Mouse (Mus musculus) hindbrain, embryonic 12.5 days (tissue): Measurements from ENCODE around the gene Zdhhc16. TPM values are rescaled to one million over a fixed set of nuclear protein-coding genes. Genes with fewer than 3 reads are reported as not detected.

Source experiments
- ATAC-seq: fragments of 200-750 bp; cut with Nextera tagmentation; 2 replicates; pipeline ENCODE4 v1.8.0; 2017; ENCODE audit warnings: moderate TSS enrichment; ENCODE audit not compliant: low FRiP score
- H3K27ac ChIP-seq: fragments of 300-500 bp; sonication (generic); 2 replicates; pipeline ENCODE4 v1.5.1; 2016; ENCODE audit warnings: mild to moderate bottlenecking
- H3K27me3 ChIP-seq: fragments of 300-500 bp; sonication (generic); 2 replicates; pipeline ENCODE4 v1.6.1; 2016; ENCODE audit warnings: mild to moderate bottlenecking
- H3K36me3 ChIP-seq: fragments of 300-500 bp; sonication (generic); 2 replicates; pipeline ENCODE4 v1.6.1; 2016; ENCODE audit warnings: mild to moderate bottlenecking
- H3K4me1 ChIP-seq: fragments of 300-500 bp; sonication (generic); 2 replicates; pipeline ENCODE4 v1.6.1; 2016
- H3K4me2 ChIP-seq: fragments of 300-500 bp; sonication (generic); replicated peaks from 2 replicates; pipeline ENCODE4 v1.6.1; 2016; ENCODE audit warnings: mild to moderate bottlenecking
- H3K4me3 ChIP-seq: fragments of 300-500 bp; sonication (generic); 2 replicates; pipeline ENCODE4 v1.5.1; 2016; ENCODE audit warnings: mild to moderate bottlenecking
- H3K9ac ChIP-seq: fragments of 300-500 bp; sonication (generic); 2 replicates; pipeline ENCODE4 v1.6.1; 2016; ENCODE audit warnings: mild to moderate bottlenecking, moderate library complexity
- H3K9me3 ChIP-seq: fragments of 300-500 bp; sonication (generic); replicated peaks from 2 replicates; pipeline ENCODE4 v1.6.1; 2016; ENCODE audit warnings: mild to moderate bottlenecking
- WGBS: fragments of 180-500 bp; shearing (Covaris S2); methylation state at CpG from one replicate; pipeline ENCODE4 v1.1.7; 2016; 5-methylcytosine and 5-hydroxymethylcytosine counted together
- polyA plus RNA-seq: library from polyadenylated mRNA; unstranded; fragments of >200 nt; fragmentation: Nextera tagmentation; extraction: Ambion mirVana; gene quantifications from 2 replicates; pipeline ENCODE4 v1.2.1, GENCODE M21; 2016

Gene Zdhhc16
- polyA plus RNA-seq, 1 experiment from 2014 or later: 76.4 TPM

DNA sequence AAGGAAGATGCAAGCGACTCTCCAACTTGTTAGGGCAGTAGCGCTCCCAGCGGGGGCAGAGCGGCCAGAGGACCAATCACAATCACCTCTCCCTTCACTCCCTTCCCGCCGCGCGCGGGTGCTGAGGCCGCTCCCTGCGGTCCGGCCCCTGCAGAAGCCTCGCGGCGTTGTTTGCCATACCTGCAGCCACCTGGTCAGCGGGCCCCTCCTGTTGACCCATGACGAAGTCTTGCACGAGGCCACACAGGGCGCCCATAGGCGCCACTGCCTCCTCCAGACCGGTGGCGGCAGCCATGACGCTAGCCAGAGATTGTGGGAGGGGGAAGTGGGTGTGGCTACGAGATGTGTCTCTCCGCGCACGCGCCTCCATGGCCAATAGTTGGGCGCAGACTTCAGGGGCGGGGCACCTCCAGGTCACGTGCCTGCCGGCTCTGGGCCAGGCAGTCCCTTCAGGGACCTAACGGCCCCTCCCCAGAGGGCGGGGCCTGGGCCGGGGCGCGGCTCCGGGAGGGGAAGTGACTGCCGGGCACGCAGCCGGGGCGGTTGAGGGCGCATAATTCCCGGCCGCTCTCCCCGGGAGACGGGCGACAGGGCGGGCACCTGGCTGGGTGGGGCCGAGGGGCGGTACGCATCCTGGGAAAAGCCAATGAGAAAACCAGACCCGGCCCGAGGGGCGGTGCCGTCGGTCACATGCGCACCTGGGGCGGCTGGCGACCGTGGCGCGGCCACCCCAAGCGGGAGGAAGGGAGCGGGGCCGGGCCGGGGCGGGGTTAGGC lies 47.7 kb downstream of the Zdhhc16 start, which contains the start of gene Mms19:
Mms19 (minus strand) TSS at position 339 of the 776 bp plus-strand sequence.
- Histone ChIP-seq H3K4me3 (peak within 1 kb of the TSS; percentile 83), H3K4me2 (peak within 1 kb of the TSS; percentile 99), H3K4me1 (peaks cover 20% of the 10 kb centered on the region), H3K9ac (peak within 1 kb of the TSS; percentile 74), H3K36me3 (no peaks in the 10 kb centered on the region), H3K9me3 (no peaks in the 10 kb centered on the region), H3K27me3 (peaks cover 15% of the 10 kb centered on the region), H3K27ac (peak within 1 kb of the TSS; percentile 83)
- ATAC-seq: peak; percentile 97
- WGBS: under 1% methylated on average over 59 of the region's 68 CpGs

GRCm38 (mm10) chr19:41981595-41981927 lies 48.3 kb downstream of the Zdhhc16 start, which contains the start of gene Ubtd1:
Gene Ubtd1 (plus strand): TSS chr19:41981763.
- Histone ChIP-seq H3K4me2 (peak within 1 kb of the TSS; percentile 99), H3K27ac (peak within 1 kb of the TSS; percentile 83), H3K4me3 (peak within 1 kb of the TSS; percentile 83), H3K9ac (peak within 1 kb of the TSS; percentile 74), H3K27me3 (peaks cover 15% of the 10 kb centered on the region), H3K36me3 (no peaks in the 10 kb centered on the region), H3K4me1 (peaks cover 20% of the 10 kb centered on the region), H3K9me3 (no peaks in the 10 kb centered on the region)
- WGBS: 1% methylated on average over 32 of the region's 33 CpGs
- no peak for ATAC-seq

DNA sequence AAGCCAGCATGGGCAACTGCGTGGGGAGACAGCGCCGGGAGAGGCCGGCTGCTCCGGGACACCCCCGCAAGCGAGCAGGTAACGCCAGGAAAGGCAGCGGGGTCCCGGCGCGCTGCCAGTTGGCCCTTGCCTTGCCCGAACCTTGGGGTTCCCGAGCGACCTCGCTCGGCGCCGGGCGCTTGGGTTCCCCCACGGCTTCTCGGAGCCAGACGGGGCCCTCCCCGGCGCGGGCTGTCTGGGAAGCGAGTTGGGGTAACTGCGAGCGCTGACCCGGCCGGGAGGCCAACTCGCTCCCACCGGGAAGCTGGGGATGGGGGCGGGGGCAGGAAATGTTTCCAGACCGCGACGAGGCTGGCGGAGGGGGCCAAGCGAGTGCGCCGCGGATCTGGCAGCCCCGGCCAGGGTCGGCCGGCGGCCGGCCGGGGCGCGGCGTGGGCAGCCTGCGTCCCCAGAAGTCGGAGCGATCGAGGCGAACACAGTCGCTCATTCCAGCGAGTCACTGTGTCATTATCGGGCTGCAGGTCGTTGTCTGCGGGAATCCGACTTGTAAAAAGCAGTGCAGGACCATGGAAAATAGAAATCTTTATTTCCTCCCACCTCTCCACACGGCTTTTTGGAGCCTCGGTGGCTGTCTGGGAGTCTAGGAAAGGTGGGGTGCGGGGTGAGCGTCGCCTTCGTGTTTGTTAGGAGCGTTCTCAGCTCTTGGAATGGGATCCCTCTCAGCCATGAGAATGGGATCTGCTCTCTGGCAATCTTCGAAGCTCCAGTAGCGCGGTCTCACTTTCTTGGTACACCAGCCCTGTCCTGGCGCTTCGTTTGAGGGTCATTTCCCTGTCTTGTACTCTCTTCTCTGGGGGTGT lies 48.9 kb downstream of the Zdhhc16 start:
- H3K9ac ChIP-seq: peak overlapping the region; percentile 74
- peak overlapping the region; percentile 83 for H3K4me3 ChIP-seq
- H3K9me3 ChIP-seq: no peaks in the 10 kb centered on the region
- H3K36me3 ChIP-seq: no peaks in the 10 kb centered on the region
- H3K4me2 ChIP-seq: peak overlapping the region; percentile 99
- no peak for ATAC-seq
- H3K27ac ChIP-seq: peak overlapping the region; percentile 83
- peaks cover 20% of the 10 kb centered on the region for H3K4me1 ChIP-seq
- WGBS: under 1% methylated on average over 71 of the region's 74 CpGs
- H3K27me3 ChIP-seq: peaks cover 15% of the 10 kb centered on the region

GRCm38 (mm10) chr19:41982791-41983150 lies 49.5 kb downstream of the Zdhhc16 start:
- peaks cover 20% of the 10 kb centered on the region for H3K4me1 ChIP-seq
- no peak for ATAC-seq
- peaks cover 15% of the 10 kb centered on the region for H3K27me3 ChIP-seq
- peak overlapping the region; percentile 74; the same call in 1 of the 2 replicates for H3K9ac ChIP-seq
- no peaks in the 10 kb centered on the region for H3K36me3 ChIP-seq
- no peaks in the 10 kb centered on the region for H3K9me3 ChIP-seq
- peak overlapping the region; percentile 83 for H3K4me3 ChIP-seq
- H3K27ac ChIP-seq: no peak overlapping the region
- peak overlapping the region; percentile 99 for H3K4me2 ChIP-seq
- WGBS: 6% methylated on average over 4 of the region's 4 CpGs

DNA sequence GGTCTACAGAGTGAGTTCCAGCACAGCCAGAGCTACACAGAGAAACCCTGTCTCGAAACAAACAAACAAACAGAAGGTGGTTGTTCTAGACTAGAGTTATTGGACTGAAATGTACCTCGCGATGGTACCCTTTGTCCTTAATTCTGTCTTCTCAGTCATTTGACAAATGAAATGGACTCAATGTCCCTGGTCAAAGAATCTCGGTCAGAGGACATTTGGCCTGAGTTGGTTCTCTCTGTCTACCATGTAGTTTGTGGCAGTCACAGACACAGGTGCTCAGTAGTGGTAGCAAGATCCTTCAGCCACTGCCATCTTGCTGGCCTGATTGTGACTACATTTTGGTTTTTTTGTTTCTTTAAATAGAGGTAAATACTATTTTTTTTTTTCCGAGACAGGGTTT lies 52.7 kb downstream of the Zdhhc16 start:
- Histone ChIP-seq H3K27ac (no peak overlapping the region), H3K9me3 (no peaks in the 10 kb centered on the region), H3K4me1 (peaks cover 11% of the 10 kb centered on the region), H3K4me2 (no peak overlapping the region), H3K36me3 (no peaks in the 10 kb centered on the region), H3K4me3 (no peak overlapping the region), H3K27me3 (peaks cover 15% of the 10 kb centered on the region), H3K9ac (no peak overlapping the region)
- 90% methylated on average over 5 of the region's 5 CpGs for WGBS
- ATAC-seq: no peak

- H3K27me3 ChIP-seq: peaks cover 15% of the 10 kb centered on the region
- H3K27ac ChIP-seq: no peak overlapping the region
- H3K36me3 ChIP-seq: no peaks in the 10 kb centered on the region
- no peak for ATAC-seq
- no peaks in the 10 kb centered on the region for H3K9me3 ChIP-seq
- H3K4me2 ChIP-seq: no peak overlapping the region
- H3K4me1 ChIP-seq: peaks cover 11% of the 10 kb centered on the region
- WGBS: 91% methylated on average over 4 of the region's 4 CpGs
- no peak overlapping the region for H3K4me3 ChIP-seq
- H3K9ac ChIP-seq: no peak overlapping the region
Measured at GRCm38 (mm10) chr19:41987206-41987605, 53.9 kb downstream of the Zdhhc16 start.

DNA sequence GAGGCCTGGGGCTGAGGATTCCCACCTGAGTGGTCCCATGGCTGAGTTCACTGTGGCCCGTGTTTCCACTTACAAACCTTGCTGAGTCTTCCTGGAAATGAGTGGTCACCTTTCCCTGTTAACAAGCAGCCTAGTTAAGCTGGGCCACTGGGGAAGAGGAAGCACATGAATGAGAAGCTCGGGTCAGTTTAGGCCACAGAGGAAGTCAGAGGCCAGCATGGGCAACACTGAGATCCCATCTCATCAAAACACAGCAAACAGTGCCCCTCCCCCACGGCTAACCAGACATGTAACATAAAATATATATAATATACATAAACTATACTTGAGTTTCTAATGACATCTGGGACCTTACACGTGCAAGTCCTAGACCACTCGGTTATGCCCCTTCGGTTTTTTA lies 56.5 kb downstream of the Zdhhc16 start:
- H3K4me1 ChIP-seq: 0 out of 2 replicates have a peak, but pooled peaks cover under 1% of the 10 kb centered on the region
- H3K36me3 ChIP-seq: no peaks in the 10 kb centered on the region
- H3K4me3 ChIP-seq: no peak overlapping the region
- no peak for ATAC-seq
- H3K9me3 ChIP-seq: no peaks in the 10 kb centered on the region
- no peak overlapping the region for H3K4me2 ChIP-seq
- no peaks in the 10 kb centered on the region for H3K27me3 ChIP-seq
- 88% methylated on average over 6 of the region's 6 CpGs for WGBS
- no peak overlapping the region for H3K27ac ChIP-seq
- no peak overlapping the region for H3K9ac ChIP-seq

- no peak overlapping the region for H3K27ac ChIP-seq
- ATAC-seq: no peak
- peaks cover 8% of the 10 kb centered on the region for H3K4me1 ChIP-seq
- H3K9me3 ChIP-seq: no peaks in the 10 kb centered on the region
- H3K9ac ChIP-seq: no peak overlapping the region
- no peaks in the 10 kb centered on the region for H3K36me3 ChIP-seq
- no peak overlapping the region for H3K4me2 ChIP-seq
- H3K27me3 ChIP-seq: no peaks in the 10 kb centered on the region
- WGBS: 31% methylated on average over 6 of the region's 6 CpGs
- H3K4me3 ChIP-seq: no peak overlapping the region
Measured at GRCm38 (mm10) chr19:41991926-41992477, 58.7 kb downstream of the Zdhhc16 start.

DNA sequence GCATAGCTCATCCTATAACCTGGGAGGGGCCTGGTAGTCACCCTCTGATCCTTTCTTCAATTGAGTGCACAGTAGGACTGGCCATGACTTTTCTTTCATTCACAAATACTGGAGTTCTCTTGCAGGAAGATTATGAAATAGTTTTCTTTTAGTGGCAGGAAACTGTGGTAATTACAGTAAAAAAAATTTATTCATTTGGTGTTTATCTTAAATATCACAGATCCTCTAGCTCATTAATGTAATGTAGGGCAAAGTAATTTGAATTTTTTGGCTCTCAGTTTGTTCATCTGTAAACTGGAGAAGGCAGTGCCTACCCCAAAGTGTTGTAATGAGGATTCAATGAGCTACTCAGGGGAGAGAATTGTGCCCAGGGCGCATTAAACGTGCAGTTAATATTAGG lies 59.7 kb downstream of the Zdhhc16 start:
- H3K4me1 ChIP-seq: peaks cover 8% of the 10 kb centered on the region
- H3K9me3 ChIP-seq: no peaks in the 10 kb centered on the region
- no peaks in the 10 kb centered on the region for H3K36me3 ChIP-seq
- H3K9ac ChIP-seq: no peak overlapping the region
- no peak for ATAC-seq
- no peaks in the 10 kb centered on the region for H3K27me3 ChIP-seq
- H3K4me3 ChIP-seq: no peak overlapping the region
- 89% methylated on average over 2 of the region's 2 CpGs for WGBS
- no peak overlapping the region for H3K4me2 ChIP-seq
- no peak overlapping the region for H3K27ac ChIP-seq

GRCm38 (mm10) chr19:41993484-41993883 lies 60.2 kb downstream of the Zdhhc16 start:
- no peaks in the 10 kb centered on the region for H3K36me3 ChIP-seq
- H3K4me3 ChIP-seq: no peak overlapping the region
- ATAC-seq: no peak
- H3K27me3 ChIP-seq: no peaks in the 10 kb centered on the region
- H3K4me1 ChIP-seq: peaks cover 8% of the 10 kb centered on the region
- no peaks in the 10 kb centered on the region for H3K9me3 ChIP-seq
- no peak overlapping the region for H3K27ac ChIP-seq
- WGBS: 88% methylated on average over 6 of the region's 6 CpGs
- no peak overlapping the region for H3K4me2 ChIP-seq
- H3K9ac ChIP-seq: no peak overlapping the region
